Mouse (Mus musculus) neural tube, embryonic 13.5 days (tissue): Measurements from ENCODE around the gene Rnls. TPM values are rescaled to one million over a fixed set of nuclear protein-coding genes. Genes with fewer than 3 reads are reported as not detected.

Experiments used
- ATAC-seq: fragments of 200-750 bp; cut with Nextera tagmentation; 2 replicates; pipeline ENCODE4 v1.8.0; 2017; ENCODE audit warnings: low read depth, mild to moderate bottlenecking, moderate TSS enrichment, moderate library complexity
- H3K27ac ChIP-seq: fragments of 300-500 bp; sonication (generic); replicated peaks from 2 replicates; pipeline ENCODE4 v1.5.1; 2015; ENCODE audit warnings: moderate library complexity, mild to moderate bottlenecking, inconsistent platforms
- H3K27me3 ChIP-seq: fragments of 300-500 bp; sonication (generic); 2 replicates; pipeline ENCODE4 v1.6.1; 2015; ENCODE audit warnings: mild to moderate bottlenecking, inconsistent platforms
- H3K36me3 ChIP-seq: fragments of 300-500 bp; sonication (generic); 2 replicates; pipeline ENCODE4 v1.6.1; 2015; ENCODE audit warnings: mild to moderate bottlenecking, inconsistent platforms
- H3K4me1 ChIP-seq: fragments of 300-500 bp; sonication (generic); replicated peaks from 2 replicates; pipeline ENCODE4 v1.6.1; 2015; ENCODE audit warnings: inconsistent platforms
- H3K4me2 ChIP-seq: fragments of 300-500 bp; sonication (generic); 2 replicates; pipeline ENCODE4 v1.6.1; 2015; ENCODE audit warnings: inconsistent platforms, mild to moderate bottlenecking, moderate library complexity
- H3K4me3 ChIP-seq: fragments of 300-500 bp; sonication (generic); 2 replicates; pipeline ENCODE4 v1.5.1; 2015; ENCODE audit warnings: mild to moderate bottlenecking, inconsistent platforms
- H3K9ac ChIP-seq: fragments of 300-500 bp; sonication (generic); 2 replicates; pipeline ENCODE4 v1.6.1; 2015; ENCODE audit warnings: moderate library complexity, mild to moderate bottlenecking, inconsistent platforms
- H3K9me3 ChIP-seq: fragments of 300-500 bp; sonication (generic); 2 replicates; pipeline ENCODE4 v1.6.1; 2016; ENCODE audit warnings: inconsistent platforms
- WGBS: fragments of 180-500 bp; shearing (Covaris S2); methylation state at CpG from one replicate; pipeline ENCODE4 v1.1.7; 2015; 5-methylcytosine and 5-hydroxymethylcytosine counted together
- polyA plus RNA-seq: library from polyadenylated mRNA; unstranded; fragments of >200 nt; fragmentation: Nextera tagmentation; extraction: Ambion mirVana; gene quantifications from 2 replicates; pipeline ENCODE4 v1.2.1, GENCODE M21; 2015

The Rnls gene
- polyA plus RNA-seq, 1 experiment from 2014 or later = 10.2 TPM

- Histone ChIP-seq H3K4me3 (no peak overlapping the region), H3K4me2 (no peak overlapping the region), H3K36me3 (no peaks in the 10 kb centered on the region), H3K27me3 (no peaks in the 10 kb centered on the region), H3K27ac (no peak overlapping the region), H3K9ac (no peak overlapping the region), H3K9me3 (no peaks in the 10 kb centered on the region), H3K4me1 (no peaks in the 10 kb centered on the region)
- ATAC-seq = no peak
- WGBS = 86% methylated on average over 6 of the region's 6 CpGs
Observed at GRCm38 (mm10) chr19:33169881-33170280, 222.2 kb downstream of the Rnls start.

GRCm38 (mm10) chr19:33167528-33168264, 224.4 kb downstream of the Rnls start:
- ATAC-seq = no peak
- H3K4me2 ChIP-seq = no peak overlapping the region
- H3K4me3 ChIP-seq = no peak overlapping the region
- no peaks in the 10 kb centered on the region for H3K27me3 ChIP-seq
- no peak overlapping the region for H3K27ac ChIP-seq
- 77% methylated on average over 17 of the region's 17 CpGs for WGBS
- no peaks in the 10 kb centered on the region for H3K36me3 ChIP-seq
- no peak overlapping the region for H3K9ac ChIP-seq
- H3K9me3 ChIP-seq = no peaks in the 10 kb centered on the region
- no peaks in the 10 kb centered on the region for H3K4me1 ChIP-seq

GRCm38 (mm10) chr19:33164801-33165200, 227.3 kb downstream of the Rnls start:
- Histone ChIP-seq H3K36me3 (no peaks in the 10 kb centered on the region), H3K4me1 (no peaks in the 10 kb centered on the region), H3K9me3 (no peaks in the 10 kb centered on the region), H3K4me2 (no peak overlapping the region), H3K4me3 (no peak overlapping the region), H3K27me3 (no peaks in the 10 kb centered on the region), H3K9ac (no peak overlapping the region), H3K27ac (no peak overlapping the region)
- ATAC-seq = no peak
- WGBS = 86% methylated on average over 5 of the region's 5 CpGs

- WGBS = 96% methylated on average over 1 of the region's 1 CpGs
Observed at GRCm38 (mm10) chr19:33161903-33162302, 230.2 kb downstream of the Rnls start.

GRCm38 (mm10) chr19:33159897-33160296, 232.2 kb downstream of the Rnls start:
- H3K27ac ChIP-seq = no peak overlapping the region
- no peak overlapping the region for H3K9ac ChIP-seq
- no peak overlapping the region for H3K4me3 ChIP-seq
- ATAC-seq = no peak
- H3K27me3 ChIP-seq = no peaks in the 10 kb centered on the region
- no peaks in the 10 kb centered on the region for H3K36me3 ChIP-seq
- H3K4me2 ChIP-seq = no peak overlapping the region
- 89% methylated on average over 2 of the region's 2 CpGs for WGBS
- H3K9me3 ChIP-seq = no peaks in the 10 kb centered on the region
- H3K4me1 ChIP-seq = no peaks in the 10 kb centered on the region

More at GRCm38 (mm10) chr19:33161903-33162302, 230.2 kb downstream of the Rnls start:
- no peaks in the 10 kb centered on the region for H3K4me1 ChIP-seq
- no peaks in the 10 kb centered on the region for H3K36me3 ChIP-seq
- H3K27ac ChIP-seq = no peak overlapping the region
- H3K9me3 ChIP-seq = no peaks in the 10 kb centered on the region
- no peak for ATAC-seq
- no peaks in the 10 kb centered on the region for H3K27me3 ChIP-seq
- H3K4me2 ChIP-seq = no peak overlapping the region
- no peak overlapping the region for H3K4me3 ChIP-seq
- H3K9ac ChIP-seq = no peak overlapping the region

- H3K36me3 ChIP-seq = no peaks in the 10 kb centered on the region
- H3K4me2 ChIP-seq = no peak overlapping the region
- H3K27ac ChIP-seq = no peak overlapping the region
- no peaks in the 10 kb centered on the region for H3K27me3 ChIP-seq
- no peaks in the 10 kb centered on the region for H3K4me1 ChIP-seq
- no peak overlapping the region for H3K4me3 ChIP-seq
- ATAC-seq = no peak
- 94% methylated on average over 1 of the region's 1 CpGs for WGBS
- H3K9ac ChIP-seq = no peak overlapping the region
- no peaks in the 10 kb centered on the region for H3K9me3 ChIP-seq
Observed at GRCm38 (mm10) chr19:33159192-33159591, 232.9 kb downstream of the Rnls start.

GRCm38 (mm10) chr19:33158234-33158633, 233.9 kb downstream of the Rnls start:
- no peaks in the 10 kb centered on the region for H3K36me3 ChIP-seq
- H3K4me1 ChIP-seq = no peaks in the 10 kb centered on the region
- H3K27me3 ChIP-seq = no peaks in the 10 kb centered on the region
- H3K27ac ChIP-seq = no peak overlapping the region
- H3K9ac ChIP-seq = no peak overlapping the region
- H3K4me3 ChIP-seq = no peak overlapping the region
- no peak overlapping the region for H3K4me2 ChIP-seq
- no peak for ATAC-seq
- WGBS = 88% methylated on average over 2 of the region's 2 CpGs
- no peaks in the 10 kb centered on the region for H3K9me3 ChIP-seq

GRCm38 (mm10) chr19:33148411-33148810, 243.7 kb downstream of the Rnls start:
- Histone ChIP-seq H3K4me1 (no peaks in the 10 kb centered on the region), H3K27ac (no peak overlapping the region), H3K4me2 (no peak overlapping the region), H3K9ac (no peak overlapping the region), H3K36me3 (no peaks in the 10 kb centered on the region), H3K27me3 (no peaks in the 10 kb centered on the region), H3K9me3 (no peaks in the 10 kb centered on the region), H3K4me3 (no peak overlapping the region)
- no peak for ATAC-seq
- WGBS = 63% methylated on average over 3 of the region's 3 CpGs

GRCm38 (mm10) chr19:33143198-33143597, 248.9 kb downstream of the Rnls start:
- Histone ChIP-seq H3K4me2 (no peak overlapping the region), H3K36me3 (no peaks in the 10 kb centered on the region), H3K9me3 (no peaks in the 10 kb centered on the region), H3K4me1 (no peaks in the 10 kb centered on the region), H3K9ac (no peak overlapping the region), H3K27me3 (no peaks in the 10 kb centered on the region), H3K27ac (no peak overlapping the region), H3K4me3 (no peak overlapping the region)
- ATAC-seq = no peak
- 87% methylated on average over 2 of the region's 2 CpGs for WGBS

- WGBS = 87% methylated on average over 5 of the region's 5 CpGs
- Histone ChIP-seq H3K4me2 (no peak overlapping the region), H3K36me3 (no peaks in the 10 kb centered on the region), H3K4me1 (no peaks in the 10 kb centered on the region), H3K27ac (no peak overlapping the region), H3K27me3 (no peaks in the 10 kb centered on the region), H3K9me3 (no peaks in the 10 kb centered on the region), H3K4me3 (no peak overlapping the region), H3K9ac (no peak overlapping the region)
- ATAC-seq = no peak
Observed at GRCm38 (mm10) chr19:33137316-33137715, 254.8 kb downstream of the Rnls start.

- Histone ChIP-seq H3K36me3 (no peaks in the 10 kb centered on the region), H3K9me3 (no peaks in the 10 kb centered on the region), H3K4me3 (no peak overlapping the region), H3K4me2 (no peak overlapping the region), H3K9ac (no peak overlapping the region), H3K27ac (no peak overlapping the region), H3K4me1 (no peaks in the 10 kb centered on the region), H3K27me3 (no peaks in the 10 kb centered on the region)
- WGBS = 92% methylated on average over 6 of the region's 6 CpGs
- ATAC-seq = no peak
Observed at GRCm38 (mm10) chr19:33122611-33123226, 269.4 kb downstream of the Rnls start.

- Histone ChIP-seq H3K4me1 (no peaks in the 10 kb centered on the region), H3K4me2 (no peak overlapping the region), H3K27ac (no peak overlapping the region), H3K36me3 (no peaks in the 10 kb centered on the region), H3K27me3 (no peaks in the 10 kb centered on the region), H3K9me3 (no peaks in the 10 kb centered on the region), H3K9ac (no peak overlapping the region), H3K4me3 (no peak overlapping the region)
- no peak for ATAC-seq
- WGBS = 90% methylated on average over 5 of the region's 5 CpGs
Observed at GRCm38 (mm10) chr19:33119947-33120346, 272.1 kb downstream of the Rnls start.

- WGBS = 90% methylated on average over 1 of the region's 1 CpGs
- no peaks in the 10 kb centered on the region for H3K27me3 ChIP-seq
- no peak for ATAC-seq
Observed at GRCm38 (mm10) chr19:33118898-33119297, 273.2 kb downstream of the Rnls start.

More at GRCm38 (mm10) chr19:33118898-33119297, 273.2 kb downstream of the Rnls start:
- Histone ChIP-seq H3K9me3 (no peaks in the 10 kb centered on the region), H3K27ac (no peak overlapping the region), H3K4me1 (no peaks in the 10 kb centered on the region), H3K4me3 (no peak overlapping the region), H3K4me2 (no peak overlapping the region), H3K9ac (no peak overlapping the region), H3K36me3 (no peaks in the 10 kb centered on the region)
